Mouse (Mus musculus): ENCODE data around the gene Slc16a14. TPM values are rescaled to one million over a fixed set of nuclear protein-coding genes. Genes with fewer than 3 reads are reported as not detected.

Slc16a14 gene
- polyA plus RNA-seq, 1 experiment = 0.07 TPM

DNA sequence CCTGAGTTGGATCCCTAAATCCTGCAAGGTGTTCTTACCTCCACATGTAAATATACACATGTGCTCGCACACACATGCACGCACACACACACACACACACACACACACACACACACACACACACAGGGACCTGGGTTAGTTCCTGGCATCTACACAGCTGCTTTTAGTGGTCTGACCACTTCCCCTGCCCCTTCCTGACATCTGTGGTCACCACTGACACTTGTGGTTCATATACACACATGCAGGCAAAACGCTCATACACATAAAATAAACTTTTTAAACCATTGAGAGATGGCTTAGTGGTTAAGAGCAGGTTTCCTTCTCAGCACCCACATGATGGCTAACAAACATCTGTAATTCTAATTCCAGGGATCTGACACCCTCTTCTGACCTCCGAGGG lies 19.9 kb downstream of the Slc16a14 start:
- no peak for DNase-seq
- WGBS = 26% methylated on average over 4 of the region's 4 CpGs
- TF ChIP-seq POLR2A (IDR thresholded peaks at IDR 0.05; ENCODE audit: control insufficient read depth, extremely low read depth, insufficient read depth, low read length, poor library complexity) = no peak
- TF ChIP-seq CTCF (IDR thresholded peaks at IDR 0.05; ENCODE audit: borderline replicate concordance, control insufficient read depth, extremely low read depth, insufficient read depth, low read length, poor library complexity) = no peak
- no peaks in the 10 kb centered on the region for H3K27me3 ChIP-seq (ENCODE audit: control insufficient read depth, insufficient read depth, low read length)
- H3K36me3 ChIP-seq (ENCODE audit: control insufficient read depth, insufficient read depth, low read length) = no peaks in the 10 kb centered on the region
- H3K27ac ChIP-seq (ENCODE audit: control insufficient read depth, insufficient read depth, low read length) = no peak overlapping the region
- H3K4me1 ChIP-seq (replicated peaks; ENCODE audit: control insufficient read depth, insufficient read depth, low read length) = no peaks in the 10 kb centered on the region
- H3K4me3 ChIP-seq (ENCODE audit: control insufficient read depth, insufficient read depth, low read length) = no peak overlapping the region

DNA sequence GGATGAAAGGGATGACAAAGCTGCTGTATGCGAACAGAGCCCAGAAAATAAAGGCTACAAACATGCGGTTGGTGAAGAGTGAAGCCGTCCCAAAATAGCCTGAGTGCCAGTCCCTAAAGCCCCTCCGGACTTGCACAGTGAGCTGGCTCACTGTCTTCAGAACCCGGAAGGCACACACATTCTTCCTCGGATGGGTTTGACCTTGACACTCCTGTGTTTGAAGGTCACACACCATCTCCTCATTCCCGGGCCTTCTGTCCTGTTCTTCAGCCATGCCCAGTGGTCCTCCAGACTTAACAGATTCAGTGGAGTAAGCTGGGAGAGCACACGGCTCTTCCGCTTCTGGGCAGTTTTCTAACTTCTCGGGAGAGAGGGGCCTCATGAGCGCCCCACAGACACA lies 22.4 kb downstream of the Slc16a14 start:
- H3K4me3 ChIP-seq (ENCODE audit: control insufficient read depth, insufficient read depth, low read length) = no peak overlapping the region
- no peak for TF ChIP-seq CTCF (IDR thresholded peaks at IDR 0.05; ENCODE audit: borderline replicate concordance, control insufficient read depth, extremely low read depth, insufficient read depth, low read length, poor library complexity)
- 95% methylated on average over 11 of the region's 11 CpGs for WGBS

DNA sequence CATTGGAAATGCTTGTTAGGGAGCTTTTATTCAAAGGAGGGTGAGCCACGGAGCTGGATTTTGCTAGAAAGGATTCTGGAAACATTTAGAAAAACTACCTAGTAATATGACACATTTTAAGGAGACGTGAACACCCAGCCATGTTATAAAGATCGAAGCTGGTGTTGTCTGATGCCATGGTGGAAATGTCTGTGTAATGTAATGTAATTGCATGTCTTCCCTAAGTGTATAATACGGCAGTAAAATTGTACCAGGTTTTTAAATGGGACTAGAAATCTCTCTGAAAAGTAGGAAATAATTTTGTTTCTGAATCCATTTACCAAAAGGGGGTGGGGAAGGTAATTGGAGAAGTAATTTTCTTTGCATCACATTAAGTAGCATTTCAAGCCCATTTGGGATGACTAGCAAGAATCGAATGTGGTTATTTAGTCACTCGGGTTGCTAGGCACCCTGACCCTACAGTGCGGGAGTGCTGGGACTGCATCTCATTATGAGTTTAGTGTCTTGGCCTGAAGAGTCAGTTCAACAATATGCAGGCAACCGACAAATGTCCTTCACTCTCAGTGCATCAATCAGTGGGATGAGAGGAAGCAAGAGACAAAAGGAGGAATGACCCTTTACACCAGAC lies 24.6 kb downstream of the Slc16a14 start:
- TF ChIP-seq CTCF (IDR thresholded peaks at IDR 0.05; ENCODE audit: borderline replicate concordance, control insufficient read depth, extremely low read depth, insufficient read depth, low read length, poor library complexity) (no peak), POLR2A (IDR thresholded peaks at IDR 0.05; ENCODE audit: control insufficient read depth, extremely low read depth, insufficient read depth, low read length, poor library complexity) (no peak)
- DNase-seq = no peak
- H3K4me3 ChIP-seq (ENCODE audit: control insufficient read depth, insufficient read depth, low read length) = no peak overlapping the region
- H3K27ac ChIP-seq (ENCODE audit: control insufficient read depth, insufficient read depth, low read length) = no peak overlapping the region
- H3K27me3 ChIP-seq (ENCODE audit: control insufficient read depth, insufficient read depth, low read length) = no peaks in the 10 kb centered on the region
- H3K4me1 ChIP-seq (replicated peaks; ENCODE audit: control insufficient read depth, insufficient read depth, low read length) = no peaks in the 10 kb centered on the region
- H3K36me3 ChIP-seq (ENCODE audit: control insufficient read depth, insufficient read depth, low read length) = no peaks in the 10 kb centered on the region
- 61% methylated on average over 8 of the region's 8 CpGs for WGBS

More for the DNA sequence above, 22.4 kb downstream of the Slc16a14 start:
- DNase-seq = no peak
- Histone ChIP-seq H3K27ac (ENCODE audit: control insufficient read depth, insufficient read depth, low read length) (no peak overlapping the region), H3K36me3 (ENCODE audit: control insufficient read depth, insufficient read depth, low read length) (no peaks in the 10 kb centered on the region), H3K27me3 (ENCODE audit: control insufficient read depth, insufficient read depth, low read length) (no peaks in the 10 kb centered on the region), H3K4me1 (replicated peaks; ENCODE audit: control insufficient read depth, insufficient read depth, low read length) (no peaks in the 10 kb centered on the region)

DNA sequence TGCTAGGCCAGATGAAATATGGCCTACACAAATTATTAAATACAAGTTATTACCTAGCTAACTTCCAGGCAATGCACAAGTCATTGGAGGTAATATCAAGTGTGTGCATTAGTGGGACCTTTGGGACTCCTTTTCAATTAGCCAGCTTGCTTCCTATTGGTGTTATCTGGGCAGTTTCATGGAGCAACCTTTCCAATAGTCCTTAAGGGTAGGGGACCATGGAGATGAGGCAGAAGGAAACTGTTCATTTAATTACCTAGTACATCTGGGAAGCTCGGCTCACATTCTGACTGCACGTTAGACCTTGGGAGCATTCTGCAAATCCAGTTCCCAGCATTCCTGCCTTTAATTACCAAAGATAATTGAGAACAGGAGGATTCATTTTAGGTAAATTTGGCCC lies 30.5 kb downstream of the Slc16a14 start:
- H3K27me3 ChIP-seq (ENCODE audit: control insufficient read depth, insufficient read depth, low read length) = no peaks in the 10 kb centered on the region
- no peak overlapping the region for H3K4me3 ChIP-seq (ENCODE audit: control insufficient read depth, insufficient read depth, low read length)
- no peak overlapping the region for H3K27ac ChIP-seq (ENCODE audit: control insufficient read depth, insufficient read depth, low read length)
- DNase-seq = no peak
- no peaks in the 10 kb centered on the region for H3K4me1 ChIP-seq (replicated peaks; ENCODE audit: control insufficient read depth, insufficient read depth, low read length)
- no peak for TF ChIP-seq POLR2A (IDR thresholded peaks at IDR 0.05; ENCODE audit: control insufficient read depth, extremely low read depth, insufficient read depth, low read length, poor library complexity)
- TF ChIP-seq CTCF (IDR thresholded peaks at IDR 0.05; ENCODE audit: borderline replicate concordance, control insufficient read depth, extremely low read depth, insufficient read depth, low read length, poor library complexity) = no peak
- 96% methylated on average over 2 of the region's 2 CpGs for WGBS
- no peaks in the 10 kb centered on the region for H3K36me3 ChIP-seq (ENCODE audit: control insufficient read depth, insufficient read depth, low read length)

DNA sequence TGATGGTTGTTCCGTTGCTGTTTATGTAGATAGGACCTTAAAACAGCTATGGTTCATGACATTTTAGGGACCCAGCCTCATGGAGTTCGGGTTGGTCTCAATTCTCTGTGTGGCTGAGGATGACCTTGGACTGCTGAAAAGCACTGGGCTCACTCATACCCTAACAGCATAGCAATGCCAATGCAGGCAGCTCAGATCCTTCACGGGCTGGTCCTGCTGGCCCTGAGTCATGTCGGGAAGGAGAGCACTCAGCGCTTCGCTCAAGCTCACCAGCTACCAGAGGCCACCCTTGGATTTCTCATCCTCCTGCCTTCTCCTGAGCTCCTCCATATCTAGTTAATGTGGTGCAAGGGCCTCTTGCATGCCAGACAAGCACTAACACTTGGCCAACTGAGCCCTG lies 35.8 kb downstream of the Slc16a14 start:
- Histone ChIP-seq H3K27ac (ENCODE audit: control insufficient read depth, insufficient read depth, low read length) (no peak overlapping the region), H3K4me1 (replicated peaks; ENCODE audit: control insufficient read depth, insufficient read depth, low read length) (no peaks in the 10 kb centered on the region), H3K36me3 (ENCODE audit: control insufficient read depth, insufficient read depth, low read length) (no peaks in the 10 kb centered on the region), H3K27me3 (ENCODE audit: control insufficient read depth, insufficient read depth, low read length) (no peaks in the 10 kb centered on the region), H3K4me3 (ENCODE audit: control insufficient read depth, insufficient read depth, low read length) (no peak overlapping the region)
- 95% methylated on average over 6 of the region's 6 CpGs for WGBS
- no peak for TF ChIP-seq POLR2A (IDR thresholded peaks at IDR 0.05; ENCODE audit: control insufficient read depth, extremely low read depth, insufficient read depth, low read length, poor library complexity)
- TF ChIP-seq CTCF (IDR thresholded peaks at IDR 0.05; ENCODE audit: borderline replicate concordance, control insufficient read depth, extremely low read depth, insufficient read depth, low read length, poor library complexity) = no peak
- no peak for DNase-seq

DNA sequence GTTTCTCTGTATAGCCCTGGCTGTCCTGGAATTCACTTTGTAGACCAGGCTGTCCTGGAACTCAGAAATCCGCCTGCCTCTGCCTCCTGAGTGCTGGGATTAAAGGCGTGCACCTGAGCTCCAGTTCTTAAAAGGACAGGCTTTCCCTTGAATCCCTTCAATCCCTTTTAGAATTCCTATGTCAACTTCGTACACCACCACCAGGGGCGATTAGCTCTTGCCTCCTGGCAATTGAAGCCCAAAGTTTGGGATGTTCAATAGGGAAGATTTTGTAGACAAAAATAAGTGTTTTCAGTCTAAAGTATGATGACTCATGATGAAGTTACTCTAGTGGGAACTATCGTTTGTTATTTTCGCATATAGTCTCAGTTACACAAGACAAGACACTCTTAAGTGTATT lies 37.6 kb downstream of the Slc16a14 start:
- 88% methylated on average over 6 of the region's 6 CpGs for WGBS
- Histone ChIP-seq H3K4me3 (ENCODE audit: control insufficient read depth, insufficient read depth, low read length) (no peak overlapping the region), H3K36me3 (ENCODE audit: control insufficient read depth, insufficient read depth, low read length) (no peaks in the 10 kb centered on the region), H3K4me1 (replicated peaks; ENCODE audit: control insufficient read depth, insufficient read depth, low read length) (no peaks in the 10 kb centered on the region), H3K27me3 (ENCODE audit: control insufficient read depth, insufficient read depth, low read length) (no peaks in the 10 kb centered on the region), H3K27ac (ENCODE audit: control insufficient read depth, insufficient read depth, low read length) (no peak overlapping the region)
- no peak for DNase-seq
- no peak for TF ChIP-seq POLR2A (IDR thresholded peaks at IDR 0.05; ENCODE audit: control insufficient read depth, extremely low read depth, insufficient read depth, low read length, poor library complexity)
- no peak for TF ChIP-seq CTCF (IDR thresholded peaks at IDR 0.05; ENCODE audit: borderline replicate concordance, control insufficient read depth, extremely low read depth, insufficient read depth, low read length, poor library complexity)

DNA sequence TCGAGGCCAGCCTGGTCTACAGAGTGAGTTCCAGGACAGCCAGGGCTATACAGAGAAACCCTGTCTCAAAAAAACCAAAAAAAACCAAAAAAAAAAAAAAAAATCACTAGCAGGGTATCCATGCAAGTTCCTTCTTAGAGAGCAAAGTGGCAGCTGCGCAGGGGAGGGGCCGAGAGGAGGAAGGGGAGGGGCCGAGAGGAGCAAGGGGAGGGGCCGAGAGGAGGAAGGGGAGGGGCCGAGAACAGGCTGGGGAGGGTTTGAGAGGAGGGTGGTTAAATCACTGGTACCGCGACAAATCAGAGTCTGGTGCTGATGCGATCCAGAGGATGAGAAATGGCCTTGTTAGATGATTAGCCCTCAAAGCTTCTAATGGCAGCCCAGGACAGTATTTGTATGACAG lies 43.2 kb downstream of the Slc16a14 start:
- no peak for DNase-seq
- TF ChIP-seq CTCF (IDR thresholded peaks at IDR 0.05; ENCODE audit: borderline replicate concordance, control insufficient read depth, extremely low read depth, insufficient read depth, low read length, poor library complexity) (no peak), POLR2A (IDR thresholded peaks at IDR 0.05; ENCODE audit: control insufficient read depth, extremely low read depth, insufficient read depth, low read length, poor library complexity) (no peak)
- Histone ChIP-seq H3K27ac (ENCODE audit: control insufficient read depth, insufficient read depth, low read length) (no peak overlapping the region), H3K36me3 (ENCODE audit: control insufficient read depth, insufficient read depth, low read length) (no peaks in the 10 kb centered on the region), H3K4me1 (replicated peaks; ENCODE audit: control insufficient read depth, insufficient read depth, low read length) (no peaks in the 10 kb centered on the region), H3K27me3 (ENCODE audit: control insufficient read depth, insufficient read depth, low read length) (no peaks in the 10 kb centered on the region), H3K4me3 (ENCODE audit: control insufficient read depth, insufficient read depth, low read length) (no peak overlapping the region)
- WGBS = 89% methylated on average over 9 of the region's 9 CpGs
